Mouse (Mus musculus): Measurements from ENCODE around the gene Exoc6. TPM values are rescaled to one million over a fixed set of nuclear protein-coding genes. Genes with fewer than 3 reads are reported as not detected.

Gene Exoc6
- polyA plus RNA-seq, 1 experiment: 17.1 TPM

DNA sequence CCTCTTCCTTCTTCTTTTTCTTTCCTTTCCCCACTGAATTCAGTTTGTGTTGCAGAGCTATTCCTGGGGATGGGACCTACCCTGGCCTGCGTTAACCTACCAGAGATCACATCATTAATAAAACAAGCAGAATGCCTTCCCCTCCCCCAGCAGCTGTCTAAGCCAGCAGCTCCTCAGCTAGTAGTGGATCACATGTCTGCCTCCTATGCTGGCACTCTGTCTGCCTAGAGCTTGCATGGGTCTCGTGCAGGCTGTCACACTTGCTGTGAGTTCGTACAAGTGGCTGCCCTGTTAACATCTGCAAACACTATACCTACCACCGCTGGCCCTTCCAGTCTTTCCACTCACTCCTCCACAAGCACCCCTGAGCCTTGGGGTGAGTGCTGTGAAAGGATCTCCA is 29.4 kb downstream of the Exoc6 start:
- DNase-seq (ENCODE audit: low spot score): no peak

DNA sequence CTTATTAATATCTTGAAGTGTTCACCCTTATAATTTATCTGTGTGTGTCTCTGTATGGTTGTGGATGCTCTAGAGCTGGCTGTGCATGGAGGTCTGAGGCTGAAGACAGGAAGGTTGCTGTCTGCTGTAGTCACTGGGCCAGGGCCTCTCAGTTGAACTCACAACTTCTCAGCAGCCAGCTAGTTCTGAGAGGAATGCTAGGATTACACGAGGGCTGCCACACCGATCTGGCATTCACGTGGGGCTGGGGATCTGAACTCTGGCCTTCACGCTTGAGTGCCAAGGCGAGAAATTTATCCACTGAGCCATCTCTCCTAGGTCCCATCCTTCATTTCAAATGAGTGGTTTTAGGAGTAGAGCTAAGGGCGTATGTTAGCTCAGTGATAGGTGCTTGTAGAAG is 30.2 kb downstream of the Exoc6 start:
- DNase-seq (ENCODE audit: low spot score): no peak

DNA sequence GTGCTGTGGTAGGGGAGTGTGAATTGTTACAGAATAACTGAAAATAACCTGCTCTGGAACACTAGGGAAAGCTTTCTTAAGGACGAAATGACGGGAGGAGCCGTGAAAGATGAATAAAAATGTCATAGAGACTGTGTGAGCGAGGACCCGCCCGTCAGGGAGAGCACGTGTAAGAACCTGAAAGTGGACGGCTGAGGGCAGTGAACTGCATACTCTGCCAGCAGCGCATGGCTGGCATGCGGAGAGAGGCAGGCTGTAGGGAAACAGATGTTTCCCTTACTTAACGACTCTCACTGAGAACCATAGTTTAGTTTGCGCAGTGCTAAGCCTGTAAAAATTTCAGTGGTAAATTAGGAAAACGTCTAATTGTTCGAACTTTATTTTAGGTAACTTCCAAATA is 35.0 kb downstream of the Exoc6 start:
- no peak for DNase-seq (ENCODE audit: low spot score)

DNA sequence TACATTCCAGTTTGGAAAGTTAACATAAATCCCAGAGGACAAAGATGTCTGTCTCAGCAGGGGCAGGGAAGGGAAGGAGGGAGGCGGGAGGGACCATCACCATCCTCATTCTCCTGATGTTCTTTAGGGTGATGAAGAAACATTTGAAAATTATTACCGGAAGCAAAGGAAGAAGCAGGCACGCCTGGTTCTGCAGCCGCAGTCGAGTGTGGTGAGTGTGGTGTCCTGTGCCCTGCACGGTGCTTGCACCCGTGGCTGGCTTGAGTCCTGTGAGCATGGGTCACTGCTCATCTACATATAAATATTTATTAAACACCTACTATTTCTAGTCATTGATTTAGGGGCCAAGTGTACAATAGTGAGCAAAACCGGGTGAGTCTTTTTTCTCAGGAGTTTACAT is 35.5 kb downstream of the Exoc6 start:
- DNase-seq (ENCODE audit: low spot score): no peak

DNA sequence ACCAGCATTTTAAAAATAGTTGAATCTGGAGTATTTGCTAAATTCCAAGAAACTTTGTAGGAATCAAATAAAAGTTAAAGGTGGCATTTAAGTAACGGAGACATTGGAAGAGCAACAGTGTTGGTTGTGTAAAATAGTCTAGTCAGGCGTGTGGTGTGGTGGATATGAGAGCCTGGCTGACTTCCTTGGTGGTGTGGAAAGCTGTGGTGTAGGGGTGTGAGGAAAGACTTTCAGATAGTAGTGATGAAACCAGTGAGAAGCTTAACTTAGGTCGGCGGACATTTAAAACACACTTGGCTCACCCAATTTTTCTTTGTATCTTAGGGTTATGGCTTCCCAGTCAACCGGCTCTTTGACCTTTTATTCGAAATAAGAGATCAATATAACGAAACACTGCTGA is 40.3 kb downstream of the Exoc6 start:
- DNase-seq (ENCODE audit: low spot score): no peak

DNA sequence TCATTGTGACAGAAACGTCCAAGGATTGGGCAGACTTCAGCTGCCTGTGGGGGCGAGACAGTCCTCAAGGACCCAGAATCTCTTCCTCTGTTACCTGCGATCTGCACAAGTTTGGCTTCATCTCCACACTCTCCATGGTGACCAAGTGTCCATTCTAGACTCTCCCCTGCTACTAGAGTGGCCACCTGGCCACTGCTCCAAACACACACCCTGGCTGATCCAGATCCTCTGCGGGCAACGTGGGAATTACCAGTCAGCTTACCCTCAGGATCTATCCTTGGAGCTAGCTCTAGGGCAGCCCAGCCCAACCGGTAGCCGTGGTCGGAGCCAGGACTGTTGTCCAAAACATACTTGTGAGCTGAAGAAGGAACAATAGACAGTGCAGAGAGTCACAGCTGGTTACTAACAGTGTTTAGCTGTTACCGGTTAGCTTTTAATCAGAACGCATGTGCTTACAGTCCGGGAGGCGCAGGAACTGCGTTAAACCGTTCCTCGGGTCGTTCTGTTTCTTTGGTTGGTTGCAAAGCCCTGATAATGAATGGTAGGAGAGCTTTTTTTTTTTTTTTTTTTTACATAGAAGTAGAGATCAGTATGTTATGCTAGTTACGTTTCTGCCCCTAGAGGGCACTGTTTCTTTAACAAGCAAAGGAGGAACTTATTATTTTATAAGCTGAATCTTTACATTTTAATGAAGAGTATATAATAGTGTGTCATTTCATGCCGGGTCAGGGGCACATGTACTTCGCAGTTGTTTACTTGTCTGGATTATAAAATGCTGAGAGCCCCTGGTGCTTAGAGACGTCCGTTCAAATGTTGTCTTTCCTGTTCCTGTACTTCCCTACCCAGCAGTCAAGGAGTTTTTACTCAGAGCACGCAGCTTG is 52.0 kb downstream of the Exoc6 start:
- DNase-seq (ENCODE audit: low spot score): no peak

DNA sequence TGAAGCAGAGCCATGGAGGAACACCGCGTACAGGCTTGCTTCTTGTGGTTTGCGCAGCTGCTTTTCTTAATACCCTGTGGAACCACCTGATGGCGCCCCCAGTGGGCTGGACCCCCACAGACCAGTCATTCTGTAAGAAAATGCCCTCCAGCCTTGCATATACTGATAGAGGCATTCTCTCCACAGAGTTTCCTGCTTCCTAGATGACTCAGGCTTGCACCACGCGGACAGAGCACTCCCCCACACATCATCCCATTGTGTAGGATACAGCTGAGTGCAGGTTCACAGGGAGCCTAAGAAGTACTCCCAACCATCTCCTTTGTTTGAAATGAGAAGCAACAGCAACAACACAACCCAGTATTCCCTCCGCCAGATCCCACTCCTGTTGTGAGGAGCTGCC is 59.8 kb downstream of the Exoc6 start:
- no peak for DNase-seq (ENCODE audit: low spot score)

DNA sequence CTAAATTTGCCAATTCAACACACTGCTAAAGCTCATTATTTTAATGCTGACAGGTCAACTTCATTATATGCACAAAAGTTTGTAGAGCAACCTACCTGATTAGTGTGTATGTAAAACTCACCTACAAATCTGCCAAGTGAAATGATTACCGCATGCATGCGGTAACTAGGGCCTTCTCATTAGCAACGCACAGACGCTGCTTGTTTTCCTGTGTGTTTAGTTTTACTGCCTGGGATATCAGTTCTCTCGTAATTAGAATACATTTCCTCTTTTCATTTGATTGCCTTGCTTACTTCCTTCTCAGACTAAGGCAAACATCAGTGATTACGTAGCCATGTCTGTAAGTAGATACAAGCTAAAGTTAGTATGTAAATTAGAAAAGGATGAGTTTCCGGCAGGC is 62.7 kb downstream of the Exoc6 start:
- no peak for DNase-seq (ENCODE audit: low spot score)

DNA sequence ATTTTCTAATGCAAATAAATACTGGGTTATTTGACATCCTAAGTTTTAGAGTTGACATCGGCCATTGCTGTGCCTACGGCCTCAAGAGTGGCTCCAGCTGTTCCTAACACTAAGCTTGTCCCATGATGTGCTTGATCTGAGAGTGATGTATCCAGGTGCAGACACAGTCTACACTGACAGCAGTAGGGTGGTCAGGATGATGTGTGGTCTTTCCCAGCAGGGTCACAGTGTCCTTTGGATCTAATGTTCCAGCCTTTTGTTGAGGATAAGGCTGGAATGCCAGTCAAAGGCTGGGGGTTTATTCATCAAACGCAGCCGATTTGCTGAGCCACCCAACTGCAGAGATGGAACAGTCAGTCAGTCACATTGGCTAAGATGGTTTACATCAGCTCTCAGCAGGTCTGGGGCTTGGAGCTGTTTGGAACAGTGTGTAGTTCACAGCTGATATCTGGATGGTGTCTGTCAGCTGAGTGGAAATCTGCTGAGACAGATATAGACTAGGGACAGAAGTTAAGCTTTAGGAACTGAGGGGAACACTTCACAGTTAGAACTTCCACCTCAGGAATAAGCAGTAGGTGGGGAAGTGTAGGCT is 64.9 kb downstream of the Exoc6 start:
- DNase-seq (ENCODE audit: low spot score): no peak

DNA sequence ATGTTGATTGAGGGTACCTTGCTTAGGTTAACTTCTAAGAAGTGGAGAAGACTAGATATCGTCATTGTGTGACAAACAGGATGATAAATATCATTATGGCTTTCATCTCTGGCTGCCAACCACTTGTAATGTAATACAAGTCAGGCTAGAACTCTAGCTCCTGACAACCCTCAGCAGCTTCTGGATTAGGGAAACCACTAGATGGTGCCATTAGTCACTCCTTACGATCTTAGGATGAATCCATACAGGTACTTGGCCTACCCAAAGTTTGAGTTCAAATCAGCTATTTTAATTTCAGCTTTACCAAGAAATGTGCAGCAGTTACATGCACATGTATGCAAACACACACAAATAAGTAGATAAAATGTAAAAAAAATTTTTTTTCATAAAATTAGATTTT is 97.8 kb downstream of the Exoc6 start:
- no peak for DNase-seq (ENCODE audit: low spot score)

DNA sequence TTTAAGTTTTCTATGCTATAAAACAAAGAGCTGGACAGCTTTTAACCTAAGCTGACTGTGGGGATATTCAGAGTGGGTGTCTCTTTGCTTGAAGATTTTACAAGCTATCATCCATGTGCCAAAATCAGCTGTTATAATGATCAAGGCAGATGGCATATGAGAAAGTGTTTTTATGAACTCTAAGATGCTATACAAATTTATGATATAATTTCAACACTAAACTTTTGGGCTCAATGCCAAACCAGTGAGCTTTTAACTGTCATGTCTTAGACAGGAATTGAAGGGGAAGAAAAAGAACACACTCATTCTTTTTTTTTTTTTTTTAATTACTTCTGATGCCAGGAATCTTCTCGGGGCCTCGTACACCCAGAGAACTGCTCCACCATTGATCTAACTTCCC is 100.3 kb downstream of the Exoc6 start:
- no peak for DNase-seq (ENCODE audit: low spot score)

DNA sequence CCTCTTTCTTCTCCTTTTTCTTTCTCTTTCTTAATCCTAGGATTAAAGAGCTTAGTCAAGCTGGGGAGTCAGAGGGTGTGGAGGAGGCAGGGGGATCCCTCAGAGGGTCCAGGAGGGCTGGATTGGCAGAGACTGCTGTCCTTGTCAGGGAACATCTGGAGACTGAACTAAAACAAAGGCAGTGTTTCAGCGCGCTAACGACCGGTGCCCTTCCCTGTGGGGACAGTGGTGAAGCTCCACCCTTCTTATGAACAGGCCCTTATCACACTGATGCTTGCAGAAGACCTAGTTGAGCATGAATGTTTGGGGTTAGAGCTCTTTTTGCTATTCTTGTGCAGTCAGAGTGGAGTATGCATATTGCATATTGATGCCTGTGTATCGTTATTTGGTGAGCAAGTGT is 103.8 kb downstream of the Exoc6 start:
- DNase-seq (ENCODE audit: low spot score): no peak

DNA sequence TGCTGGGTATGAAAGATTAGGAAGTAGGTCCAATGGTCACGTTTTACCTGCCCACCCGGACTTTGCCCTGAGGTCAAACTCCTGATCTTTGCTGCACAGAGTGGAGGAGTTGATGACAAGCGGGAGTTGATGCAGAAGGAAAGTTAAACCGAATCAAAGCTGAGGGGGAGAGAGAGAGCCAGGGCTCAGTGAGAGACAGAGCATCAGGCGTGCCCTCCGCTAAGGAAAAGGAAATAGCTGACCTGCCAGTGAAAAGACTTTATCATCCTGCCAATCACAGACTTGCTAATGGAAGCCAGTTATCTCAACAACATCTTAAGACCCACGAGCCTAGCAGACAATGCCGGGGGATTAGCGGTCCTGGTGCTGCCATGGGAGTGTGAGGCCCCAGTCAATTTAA is 106.2 kb downstream of the Exoc6 start:
- DNase-seq (ENCODE audit: low spot score): no peak

DNA sequence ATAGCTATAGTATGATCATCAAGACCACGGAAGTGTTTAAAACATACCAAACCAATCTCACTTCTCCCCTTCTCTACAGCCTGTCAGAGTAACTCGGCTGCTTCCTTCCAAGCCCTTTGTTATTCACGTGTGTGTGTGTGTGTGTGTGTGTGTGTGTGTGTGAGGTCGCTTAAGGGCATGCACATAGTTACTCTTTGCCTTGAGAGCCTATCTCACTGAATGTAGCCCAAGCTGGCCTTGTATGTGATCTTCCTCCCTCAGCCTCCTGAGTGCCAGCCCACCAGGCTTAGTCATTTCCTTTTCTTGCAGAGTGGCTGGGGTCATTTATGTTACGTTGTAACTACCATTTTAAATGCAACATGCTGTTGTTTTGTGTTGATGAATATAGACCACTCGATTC is 115.0 kb downstream of the Exoc6 start:
- DNase-seq (ENCODE audit: low spot score): no peak

DNA sequence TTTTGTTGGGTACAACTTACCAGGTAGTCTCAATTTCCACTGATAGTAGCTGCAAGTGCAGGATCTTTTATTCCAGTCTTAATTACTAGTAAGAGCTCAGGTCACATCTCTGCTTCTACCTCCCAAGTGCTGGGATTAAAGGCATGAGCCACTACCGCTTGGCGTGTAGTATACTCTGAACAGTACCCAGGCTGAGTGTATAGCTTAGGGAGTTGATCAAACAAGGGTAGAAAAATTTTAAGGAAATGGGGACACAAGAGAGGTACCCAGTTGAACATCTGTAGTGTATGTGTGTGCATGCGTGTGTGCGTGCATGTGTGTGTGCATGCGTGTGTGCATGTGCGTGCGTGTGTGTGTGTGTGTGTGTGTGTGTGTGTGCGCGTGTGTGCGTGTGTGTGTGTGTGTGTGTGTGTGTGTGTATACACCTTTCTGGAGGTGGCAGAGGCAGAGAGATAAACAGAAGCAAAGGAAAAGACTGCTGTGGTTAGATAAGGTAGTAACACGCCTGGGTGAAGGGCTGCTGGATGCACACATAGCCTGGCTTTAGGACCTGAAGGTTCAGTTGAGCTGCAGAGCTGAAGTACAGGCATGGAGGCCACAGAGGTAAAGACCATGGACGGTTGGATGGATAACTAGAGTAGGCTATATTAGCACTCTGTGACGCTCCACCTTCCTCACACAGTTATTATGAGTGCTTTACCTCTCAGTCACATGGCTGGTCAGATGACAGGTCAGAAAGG is 117.8 kb downstream of the Exoc6 start:
- DNase-seq (ENCODE audit: low spot score): no peak

DNA sequence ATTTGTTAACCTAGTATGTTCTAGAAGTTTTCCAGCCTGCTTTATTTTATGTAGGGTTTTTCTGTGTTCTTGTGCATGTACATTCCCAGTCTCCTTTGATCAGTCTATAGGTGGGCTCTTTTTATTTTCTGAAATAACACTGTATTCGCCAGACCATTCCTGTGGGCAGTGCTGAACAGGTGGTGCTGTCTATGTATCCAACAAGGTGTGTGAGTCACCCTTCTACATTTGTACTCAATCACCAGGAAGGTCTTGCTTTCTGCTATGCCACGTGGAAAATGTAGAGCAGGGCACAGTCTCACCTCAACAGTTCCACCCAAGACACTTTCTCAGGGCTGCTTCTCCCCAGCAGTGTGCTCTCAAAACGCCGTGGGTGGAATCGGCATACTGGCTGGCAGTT is 118.4 kb downstream of the Exoc6 start:
- DNase-seq (ENCODE audit: low spot score): no peak

DNA sequence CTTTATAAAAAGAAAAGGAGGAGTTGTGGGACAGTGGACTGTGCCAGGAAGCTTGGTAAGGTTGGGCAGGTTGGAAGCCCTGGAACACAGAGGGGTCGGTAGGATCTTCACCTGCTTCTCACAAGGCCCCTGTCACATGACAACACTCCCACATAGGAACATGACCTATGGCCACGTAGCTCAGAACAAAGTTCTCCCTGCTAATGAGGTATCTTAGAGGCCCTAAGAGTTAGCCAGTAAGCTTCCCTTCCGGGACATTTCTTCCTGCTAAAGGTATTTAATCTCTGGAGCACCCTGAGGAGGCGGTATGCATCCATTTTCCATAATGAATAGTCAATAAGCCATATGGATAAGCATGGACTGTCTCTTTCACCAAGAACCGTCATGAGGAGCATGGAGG is 119.3 kb downstream of the Exoc6 start:
- DNase-seq (ENCODE audit: low spot score): no peak

DNA sequence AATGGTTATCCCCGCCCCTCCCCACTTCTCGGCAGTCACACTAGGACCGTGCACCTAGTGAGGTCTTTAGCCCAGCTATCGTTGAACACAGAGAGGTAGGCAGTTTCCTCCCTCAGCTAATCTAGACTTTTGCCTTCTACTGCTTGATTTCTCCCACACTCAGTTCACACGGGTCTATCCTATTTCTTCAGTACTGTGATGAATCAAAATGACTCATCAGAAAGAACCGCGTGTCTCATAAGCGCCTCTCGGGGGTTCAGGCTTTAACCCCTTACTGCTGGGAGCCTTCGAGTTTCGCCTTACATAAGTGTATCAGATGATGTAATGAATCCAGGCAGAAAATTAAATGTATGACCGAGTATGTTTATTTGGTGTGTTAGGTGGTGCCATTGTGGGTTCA is 123.2 kb downstream of the Exoc6 start:
- no peak for DNase-seq (ENCODE audit: low spot score)

DNA sequence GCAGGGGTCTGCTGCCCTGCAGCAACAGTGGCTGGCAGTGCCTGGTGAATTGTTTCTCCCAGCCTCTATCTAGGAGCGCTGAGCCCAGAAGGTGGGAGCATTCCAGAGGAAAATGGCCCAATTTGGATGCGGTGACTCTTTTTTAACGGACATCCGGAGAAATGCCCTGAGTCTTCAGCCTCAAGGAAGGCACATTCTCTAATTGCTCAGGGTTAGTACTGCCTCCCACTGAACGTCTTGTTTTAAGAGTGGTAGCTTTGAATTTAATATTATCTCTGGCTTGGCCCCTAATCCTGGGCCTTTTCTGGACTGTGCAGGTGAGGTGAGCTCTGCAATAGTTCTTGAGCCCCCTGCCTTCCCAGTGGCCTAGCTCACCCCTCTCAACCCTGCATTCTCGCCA is 135.1 kb downstream of the Exoc6 start, which contains the start of gene Cyp26c1:
TSS of gene Cyp26c1 (plus strand) at position 301 of the 400 bp plus-strand sequence.
- no peak for DNase-seq (ENCODE audit: low spot score)

DNA sequence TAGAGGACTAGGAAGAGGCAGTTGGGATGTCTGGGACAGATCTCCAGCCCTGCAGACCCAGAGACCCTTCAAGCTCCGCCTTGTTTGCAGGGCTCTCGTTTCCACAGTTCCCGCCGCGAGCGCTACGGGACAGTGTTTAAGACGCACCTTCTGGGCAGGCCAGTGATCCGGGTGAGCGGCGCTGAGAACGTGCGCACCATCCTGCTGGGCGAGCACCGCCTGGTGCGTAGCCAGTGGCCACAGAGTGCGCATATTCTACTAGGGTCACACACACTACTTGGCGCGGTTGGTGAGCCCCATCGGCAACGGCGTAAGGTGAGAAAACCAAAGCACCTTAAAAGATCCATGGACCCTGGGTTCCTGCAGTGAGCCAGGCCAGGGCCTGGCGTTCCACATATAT is 136.1 kb downstream of the Exoc6 start:
- no peak for DNase-seq (ENCODE audit: low spot score)

DNA sequence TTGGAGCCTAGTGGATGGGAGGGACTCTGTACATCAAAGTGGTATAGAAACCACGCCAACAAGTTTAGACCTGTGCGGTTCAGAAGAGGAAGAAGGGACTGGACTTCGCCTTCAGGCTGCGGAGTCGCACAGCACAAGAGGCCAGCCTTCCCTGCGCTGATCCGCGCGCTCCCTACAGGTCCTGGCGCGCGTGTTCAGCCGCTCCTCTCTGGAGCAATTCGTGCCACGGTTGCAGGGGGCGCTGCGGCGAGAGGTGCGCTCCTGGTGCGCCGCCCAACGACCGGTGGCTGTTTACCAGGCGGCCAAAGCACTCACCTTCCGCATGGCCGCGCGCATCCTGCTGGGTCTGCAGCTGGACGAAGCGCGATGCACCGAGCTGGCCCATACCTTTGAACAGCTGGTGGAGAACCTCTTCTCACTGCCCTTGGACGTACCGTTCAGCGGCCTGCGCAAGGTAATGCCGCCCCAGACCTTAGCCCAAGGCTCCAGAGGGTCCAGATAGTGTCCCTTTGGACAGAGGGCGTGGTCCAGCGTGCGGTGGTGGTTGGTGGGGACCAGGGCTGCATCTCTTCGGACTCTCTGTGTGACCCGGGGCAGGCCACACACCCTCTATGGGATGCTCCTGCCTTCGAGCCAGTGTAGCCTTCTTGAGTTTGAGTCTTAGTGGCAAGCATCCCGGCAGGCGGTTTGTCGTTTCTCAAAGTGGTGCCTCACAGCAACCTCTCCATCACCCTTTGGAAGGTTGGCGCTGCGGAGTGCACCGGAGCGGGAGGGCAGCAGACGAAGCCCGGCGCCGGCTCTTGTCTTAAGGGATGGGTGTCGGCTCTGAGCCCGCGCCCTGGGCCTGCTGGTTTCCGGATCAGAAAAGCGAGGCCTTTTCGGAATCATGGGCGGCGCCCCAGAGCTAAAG is 137.0 kb downstream of the Exoc6 start:
- DNase-seq (ENCODE audit: low spot score): no peak

DNA sequence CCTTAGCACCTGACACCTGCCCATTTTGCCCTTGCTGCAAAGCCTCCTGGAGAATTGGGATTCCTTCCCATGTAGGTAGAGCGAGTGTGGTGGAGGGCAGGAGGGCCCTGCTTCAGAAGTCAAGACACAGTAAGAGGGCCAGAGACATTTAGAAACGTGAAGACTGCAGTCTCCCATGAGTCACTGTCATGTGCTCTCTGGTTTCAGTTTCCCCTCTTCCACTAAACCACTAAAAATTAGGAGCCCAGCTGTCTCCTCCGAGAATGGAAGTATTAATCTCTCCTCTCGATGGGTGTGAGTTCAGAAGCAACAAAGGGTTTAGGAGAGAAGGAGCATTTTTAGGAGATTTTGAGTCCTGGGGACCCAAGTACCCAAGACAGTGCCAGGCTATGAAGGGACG is 139.3 kb downstream of the Exoc6 start:
- DNase-seq (ENCODE audit: low spot score): no peak

Data from urinary bladder, adult 2 months (tissue).